ENCODE assay signal across 10 mouse cellular contexts in the genomic region with DNA sequence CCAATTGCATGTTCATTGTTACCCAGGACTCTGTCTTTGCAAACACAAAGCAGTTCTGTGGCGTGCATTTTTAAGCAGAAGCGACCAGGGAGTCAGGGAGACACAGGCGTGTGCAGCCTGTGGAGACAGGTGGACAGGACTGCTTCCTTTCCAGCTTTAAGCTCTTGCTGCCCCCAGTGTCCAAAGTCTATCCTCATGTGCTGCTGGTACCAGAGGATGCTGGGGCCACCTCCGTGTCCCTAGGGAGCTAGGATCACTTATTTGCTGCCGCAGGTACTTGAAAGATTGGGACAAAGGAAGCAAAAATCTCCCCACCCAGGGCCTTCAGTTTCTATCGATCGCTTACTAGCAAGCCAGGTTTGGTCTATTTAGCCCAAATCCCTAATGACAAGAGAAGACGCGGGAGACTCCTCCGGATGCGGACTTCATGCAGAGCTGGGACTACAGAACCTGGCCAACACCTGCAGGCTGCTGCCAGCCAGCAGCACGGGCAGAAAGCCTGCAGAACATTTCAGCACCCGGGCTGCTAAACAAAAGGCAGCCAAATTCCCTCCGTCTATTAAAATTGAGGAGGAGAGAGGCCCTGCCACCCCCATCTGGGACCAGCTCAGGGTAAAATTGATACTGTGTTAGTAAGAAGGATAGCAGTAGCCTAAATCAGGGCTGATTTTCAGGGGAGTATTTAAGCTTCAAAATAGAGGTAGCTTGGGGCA.
A peak's percentile ranks its signal among the peaks of the same experiment; 100 is the strongest.
DNase-seq lines count a peak whose midpoint lies in the region; ATAC-seq lines count a peak whose summit lies in the region.
"Had no signal": no experiment of that assay in that cellular context is flagged by ENCODE, and none has a peak within 500 bp of the region (broad histone marks: within the 10 kb centered on the region; RNA-seq: fewer than 3 reads in every experiment).

No protein-coding gene starts in this region.

- H3K27me3 ChIP-seq in embryonic facial prominence, embryonic 12.5 days = peaks cover 6% of the 10 kb centered on the region; the same call in 1 of the 2 replicates
- no peaks in the 10 kb centered on the region for H3K27me3 ChIP-seq in hindbrain, embryonic 16.5 days (replicated peaks; ENCODE audit: control insufficient read depth, insufficient read depth, low read length)
- no peaks in the 10 kb centered on the region for H3K27me3 ChIP-seq in neural tube, embryonic 13.5 days

- H3K27ac ChIP-seq in embryonic facial prominence, embryonic 12.5 days = peak overlapping the region; percentile 38; the same call in 1 of the 2 replicates
- H3K27ac ChIP-seq in hindbrain, embryonic 16.5 days (ENCODE audit: low read depth, low read length) = peak overlapping the region; percentile 65
- peak overlapping the region; percentile 88 for H3K27ac ChIP-seq in neural tube, embryonic 13.5 days (replicated peaks)
- H3K27ac ChIP-seq: liver, embryonic 14.5 days had no signal

- peak overlapping the region; percentile 40 for H3K4me2 ChIP-seq in embryonic facial prominence, embryonic 12.5 days (replicated peaks)
- H3K4me2 ChIP-seq in hindbrain, embryonic 16.5 days (ENCODE audit: low read length) = peak overlapping the region; percentile 52
- H3K4me2 ChIP-seq in neural tube, embryonic 13.5 days = peak overlapping the region; percentile 50

- H3K36me3 ChIP-seq in embryonic facial prominence, embryonic 12.5 days = no peaks in the 10 kb centered on the region
- H3K36me3 ChIP-seq in hindbrain, embryonic 16.5 days (ENCODE audit: control insufficient read depth, insufficient read depth, low read length) = no peaks in the 10 kb centered on the region
- no peaks in the 10 kb centered on the region for H3K36me3 ChIP-seq in neural tube, embryonic 13.5 days

- ATAC-seq in embryonic facial prominence, embryonic 12.5 days (ENCODE audit: insufficient number of reproducible peaks, insufficient read depth, low FRiP score, low TSS enrichment) = 0 out of 2 replicates have a peak, but pooled peaks have one; percentile 35
- ATAC-seq in hindbrain, embryonic 16.5 days = no peak
- ATAC-seq in neural tube, embryonic 13.5 days (ENCODE audit: low read depth) = peak; percentile 54

- H3K9ac ChIP-seq in embryonic facial prominence, embryonic 12.5 days = no peak overlapping the region
- peak overlapping the region; percentile 42; the same call in 1 of the 2 replicates for H3K9ac ChIP-seq in hindbrain, embryonic 16.5 days (ENCODE audit: low read depth, low read length)
- peak overlapping the region; percentile 58 for H3K9ac ChIP-seq in neural tube, embryonic 13.5 days
- H3K9ac ChIP-seq: liver, embryonic 14.5 days had no signal

- peaks cover 29% of the 10 kb centered on the region for H3K4me1 ChIP-seq in embryonic facial prominence, embryonic 12.5 days
- H3K4me1 ChIP-seq in hindbrain, embryonic 16.5 days (ENCODE audit: control insufficient read depth, insufficient read depth, low read depth, low read length) = peaks cover 18% of the 10 kb centered on the region
- peaks cover 68% of the 10 kb centered on the region for H3K4me1 ChIP-seq in neural tube, embryonic 13.5 days (replicated peaks)

- peak; percentile 47 for DNase-seq in cerebellum, adult 11-12 months
- DNase-seq in cerebellum, postnatal 4 days (ENCODE audit: low spot score in 2 of 2) = no peak
- DNase-seq in gastrocnemius, postnatal 25 days = no peak
- no peak for DNase-seq in MN1 (ENCODE audit: low spot score)
- DNase-seq in heart, postnatal 25 days (ENCODE audit: low spot score) = no peak
- DNase-seq: kidney, postnatal 10 days had no signal

- 0 out of 2 replicates have a peak overlapping the region, but pooled peaks have one; percentile 3 for H3K4me3 ChIP-seq in embryonic facial prominence, embryonic 12.5 days
- H3K4me3 ChIP-seq in hindbrain, embryonic 16.5 days (ENCODE audit: low read length) = no peak overlapping the region
- no peak overlapping the region for H3K4me3 ChIP-seq in neural tube, embryonic 13.5 days

- no peaks in the 10 kb centered on the region for H3K9me3 ChIP-seq in embryonic facial prominence, embryonic 12.5 days
- no peaks in the 10 kb centered on the region for H3K9me3 ChIP-seq in hindbrain, embryonic 16.5 days (ENCODE audit: control insufficient read depth, low read length)
- no peaks in the 10 kb centered on the region for H3K9me3 ChIP-seq in neural tube, embryonic 13.5 days

- 9% methylated on average over 14 of the region's 14 CpGs for WGBS in embryonic facial prominence, embryonic 12.5 days
- 13% methylated on average over 14 of the region's 14 CpGs for WGBS in hindbrain, embryonic 16.5 days
- WGBS in neural tube, embryonic 13.5 days = 4% methylated on average over 14 of the region's 14 CpGs

- intact Hi-C loops in heart, postnatal 25 days (cut with DNase I) = no loop called here

Comparison
In these comparisons a context has a peak if more than half of its experiments do, and no peak if none do; other contexts are left out.
1. H3K27ac ChIP-seq: peak in every context shown above with its lines; median percentile 88 in neural tube, embryonic 13.5 days; 65 in hindbrain, embryonic 16.5 days; 38 in embryonic facial prominence, embryonic 12.5 days.